Mouse (Mus musculus): ENCODE measurements around the gene Cuedc2.

Gene Cuedc2

GRCm38 (mm10) chr19:46339287-46339971, 927 bp upstream of the Cuedc2 start:
- no peak for DNase-seq

- no peak for DNase-seq
Measured at GRCm38 (mm10) chr19:46338942-46339286, 412 bp upstream of the Cuedc2 start.

- DNase-seq = no peak
Measured at GRCm38 (mm10) chr19:46337719-46338330, 677 bp downstream of the Cuedc2 start.

GRCm38 (mm10) chr19:46333906-46334305, 4.6 kb downstream of the Cuedc2 start:
- DNase-seq = no peak

GRCm38 (mm10) chr19:46332721-46333339, 5.7 kb downstream of the Cuedc2 start:
- no peak for DNase-seq

GRCm38 (mm10) chr19:46331936-46332335, 6.6 kb downstream of the Cuedc2 start:
- no peak for DNase-seq

GRCm38 (mm10) chr19:46331326-46331725, 7.2 kb downstream of the Cuedc2 start:
- no peak for DNase-seq

- DNase-seq = no peak
Measured at GRCm38 (mm10) chr19:46330696-46331095, 7.8 kb downstream of the Cuedc2 start.

- DNase-seq = no peak
Measured at GRCm38 (mm10) chr19:46329951-46330350, 8.6 kb downstream of the Cuedc2 start.

- no peak for DNase-seq
Measured at GRCm38 (mm10) chr19:46329031-46329641, 9.4 kb downstream of the Cuedc2 start.

- peak; percentile 80 to 85 for DNase-seq
Measured at GRCm38 (mm10) chr19:46328081-46329030, 10.1 kb downstream of the Cuedc2 start, which contains the start of gene Fbxl15. TSS of gene Fbxl15 (plus strand) at chr19:46328184.

- DNase-seq = no peak
Measured at GRCm38 (mm10) chr19:46327531-46328064, 10.9 kb downstream of the Cuedc2 start.

GRCm38 (mm10) chr19:46326756-46327305, 11.7 kb downstream of the Cuedc2 start, which contains the start of gene Psd:
TSS of gene Psd (minus strand) at chr19:46327156.
- DNase-seq = no peak

GRCm38 (mm10) chr19:46326019-46326755, 12.3 kb downstream of the Cuedc2 start:
- no peak for DNase-seq

GRCm38 (mm10) chr19:46324918-46325317, 13.6 kb downstream of the Cuedc2 start:
- DNase-seq = no peak

GRCm38 (mm10) chr19:46324366-46324765, 14.1 kb downstream of the Cuedc2 start:
- no peak for DNase-seq

- DNase-seq = no peak
Measured at GRCm38 (mm10) chr19:46323716-46324115, 14.8 kb downstream of the Cuedc2 start.

GRCm38 (mm10) chr19:46322996-46323572, 15.4 kb downstream of the Cuedc2 start:
- no peak for DNase-seq

GRCm38 (mm10) chr19:46322144-46322995, 16.1 kb downstream of the Cuedc2 start:
- DNase-seq = no peak
